Comparison of ENCODE assay signal across 13 mouse cellular contexts in the genomic region with DNA sequence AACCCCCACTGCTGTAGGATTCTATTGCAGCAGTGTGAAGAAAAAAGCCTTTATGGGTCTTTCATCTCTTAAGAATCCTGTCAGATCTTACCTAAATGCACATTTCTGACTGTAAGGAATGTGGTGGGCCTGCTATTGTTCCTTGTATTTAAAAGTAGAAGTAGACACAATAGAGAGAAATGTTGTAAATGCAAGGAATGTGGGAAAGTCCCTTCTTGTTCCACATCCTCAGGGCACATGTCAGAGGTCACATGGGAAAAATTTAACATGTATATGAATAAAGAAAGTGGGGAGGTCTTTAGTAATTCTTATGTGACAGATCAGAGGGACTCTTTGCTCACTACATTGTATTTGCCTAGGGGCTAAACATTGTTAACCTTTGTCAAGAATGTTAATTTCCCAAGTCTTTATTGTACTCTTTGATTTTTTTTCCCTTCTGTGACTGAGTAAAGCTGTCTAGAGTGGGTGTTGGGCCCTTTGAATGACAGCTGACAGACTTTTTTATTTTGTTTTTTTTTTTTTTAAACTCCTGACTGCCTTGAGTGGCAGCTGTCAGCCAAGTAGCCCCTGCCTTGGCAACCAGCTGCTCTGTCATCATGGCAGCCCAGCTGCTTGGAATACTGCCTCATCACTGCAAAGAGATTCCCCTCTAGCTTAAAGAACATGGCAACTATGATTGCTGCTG.
"Had no signal": no experiment of that assay in that cellular context is flagged by ENCODE, and none has a peak within 500 bp of the region (broad histone marks: within the 10 kb centered on the region; RNA-seq: fewer than 3 reads in every experiment).

No protein-coding gene starts in this region.

- H3K4me3 ChIP-seq: left cerebral cortex, adult 2 months; limb, embryonic 10.5 days; midbrain, embryonic 10.5 days; myocyte; neural tube, embryonic 15.5 days had no signal

- DNase-seq: kidney, postnatal 14 days; lung, embryonic 14.5 days; lung, postnatal 10 days; lung, postnatal 4 days; midbrain, embryonic 14.5 days; right cerebral cortex, adult 18-20 months had no signal

- H3K36me3 ChIP-seq: limb, embryonic 10.5 days; midbrain, embryonic 10.5 days; neural tube, embryonic 15.5 days had no signal

- H3K27me3 ChIP-seq: neural tube, embryonic 15.5 days had no signal

- H3K27ac ChIP-seq: left cerebral cortex, adult 2 months; limb, embryonic 10.5 days; midbrain, embryonic 10.5 days; neural tube, embryonic 15.5 days; stomach, postnatal 0 days had no signal

- H3K9ac ChIP-seq: lung, embryonic 14.5 days; neural tube, embryonic 15.5 days had no signal

- H3K9me3 ChIP-seq: limb, embryonic 10.5 days; midbrain, embryonic 10.5 days; neural tube, embryonic 15.5 days had no signal

- H3K4me2 ChIP-seq: liver, embryonic 11.5 days; lung, embryonic 14.5 days; neural tube, embryonic 15.5 days had no signal
